In the genomic region with DNA sequence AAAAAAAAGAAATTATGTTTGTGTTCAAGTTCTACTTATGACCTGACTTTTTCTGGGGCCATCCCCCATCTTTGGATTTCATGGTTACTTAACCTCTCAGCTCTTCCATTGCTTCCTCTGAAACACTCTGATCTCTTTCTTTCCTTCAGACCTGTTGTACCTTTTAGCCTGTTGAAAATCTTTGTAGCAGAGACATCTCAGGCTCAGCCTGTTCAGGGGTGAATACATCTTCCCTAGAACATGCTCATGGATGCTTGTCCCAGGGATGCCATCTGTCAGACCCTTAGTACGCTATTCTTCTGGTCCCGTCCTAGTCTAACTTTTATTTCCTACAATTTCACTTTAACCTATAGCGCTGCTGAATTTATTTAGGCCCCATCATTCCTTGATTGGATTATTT, we compare ENCODE assay signal across 12 mouse cellular contexts. TPM values are rescaled to one million over a fixed set of nuclear protein-coding genes. Genes with fewer than 3 reads are reported as not detected.
A peak's percentile ranks its signal among the peaks of the same experiment; 100 is the strongest.
DNase-seq lines count a peak whose midpoint lies in the region; ATAC-seq and TF ChIP-seq lines count a peak whose summit lies in the region.
"Had no signal": no experiment of that assay in that cellular context is flagged by ENCODE, and none has a peak within 500 bp of the region (broad histone marks: within the 10 kb centered on the region; RNA-seq: fewer than 3 reads in every experiment).

No protein-coding gene starts in this region.

- H3K27ac ChIP-seq in heart, adult 2 months: peak overlapping the region; percentile 91; the same call in 1 of the 2 replicates
- no peak overlapping the region for H3K27ac ChIP-seq in limb, embryonic 12.5 days
- H3K27ac ChIP-seq in limb, embryonic 10.5 days: no peak overlapping the region
- H3K27ac ChIP-seq in ES-Bruce4 (ENCODE audit: insufficient read depth, low read length): 0 out of 2 replicates have a peak overlapping the region, but pooled peaks have one; percentile 14
- no peak overlapping the region for H3K27ac ChIP-seq in intestine, postnatal 0 days (ENCODE audit: low read depth, low read length)

- TF ChIP-seq CTCF in heart, adult 2 months (IDR thresholded peaks at IDR 0.05): no peak
- TF ChIP-seq CTCF in ES-Bruce4 (IDR thresholded peaks at IDR 0.05; ENCODE audit: low read depth, low read length): no peak
- TF ChIP-seq CTCF in intestine, postnatal 0 days (IDR thresholded peaks at IDR 0.05; ENCODE audit: low read depth): no peak

- H3K4me1 ChIP-seq in heart, adult 2 months (ENCODE audit: control insufficient read depth, insufficient read depth, low read length): peaks cover 3% of the 10 kb centered on the region
- H3K4me1 ChIP-seq in limb, embryonic 12.5 days (replicated peaks): peaks cover 33% of the 10 kb centered on the region
- peaks cover 33% of the 10 kb centered on the region for H3K4me1 ChIP-seq in limb, embryonic 10.5 days
- peaks cover 6% of the 10 kb centered on the region for H3K4me1 ChIP-seq in ES-Bruce4 (ENCODE audit: control insufficient read depth, insufficient read depth, low read length)
- H3K4me1 ChIP-seq in intestine, postnatal 0 days (replicated peaks; ENCODE audit: control insufficient read depth, insufficient read depth, low read length): no peaks in the 10 kb centered on the region; the same call in 1 of the 2 replicates

- no peak for TF ChIP-seq EP300 in heart, adult 2 months (IDR thresholded peaks at IDR 0.05; ENCODE audit: insufficient read depth, low read depth, low read length)
- TF ChIP-seq EP300 in ES-Bruce4 (IDR thresholded peaks at IDR 0.05; ENCODE audit: insufficient read depth, low read depth, low read length): no peak

- H3K4me2 ChIP-seq in limb, embryonic 12.5 days: peak overlapping the region; percentile 63
- no peak overlapping the region for H3K4me2 ChIP-seq in intestine, postnatal 0 days (replicated peaks; ENCODE audit: low read depth)

- ATAC-seq in limb, embryonic 12.5 days (ENCODE audit: insufficient number of reproducible peaks, insufficient read depth, low FRiP score, low TSS enrichment, low read depth): no peak
- ATAC-seq in intestine, postnatal 0 days: no peak

- H3K36me3 ChIP-seq in heart, adult 2 months (ENCODE audit: control insufficient read depth, insufficient read depth, low read length): 0 out of 2 replicates have a peak, but pooled peaks cover 4% of the 10 kb centered on the region
- H3K36me3 ChIP-seq in limb, embryonic 12.5 days: no peaks in the 10 kb centered on the region
- no peaks in the 10 kb centered on the region for H3K36me3 ChIP-seq in limb, embryonic 10.5 days
- H3K36me3 ChIP-seq in ES-Bruce4 (ENCODE audit: control insufficient read depth, insufficient read depth, low read length, poor library complexity, severe bottlenecking): no peaks in the 10 kb centered on the region
- no peaks in the 10 kb centered on the region for H3K36me3 ChIP-seq in intestine, postnatal 0 days (ENCODE audit: control insufficient read depth, insufficient read depth)
- H3K36me3 ChIP-seq: heart, embryonic 12.5 days had no signal

- peaks cover 11% of the 10 kb centered on the region for H3K79me2 ChIP-seq in heart, adult 2 months (replicated peaks; ENCODE audit: control insufficient read depth, insufficient read depth, low read length)

- H3K9me3 ChIP-seq in limb, embryonic 12.5 days: no peaks in the 10 kb centered on the region
- H3K9me3 ChIP-seq in limb, embryonic 10.5 days (replicated peaks): no peaks in the 10 kb centered on the region
- H3K9me3 ChIP-seq in ES-Bruce4 (replicated peaks; ENCODE audit: control insufficient read depth, insufficient read depth, low read length, poor library complexity, severe bottlenecking): no peaks in the 10 kb centered on the region
- no peaks in the 10 kb centered on the region for H3K9me3 ChIP-seq in intestine, postnatal 0 days (ENCODE audit: control insufficient read depth)
- H3K9me3 ChIP-seq: heart, embryonic 12.5 days; megakaryocyte, embryonic 14.5 days had no signal

- 90% methylated on average over 3 of the region's 3 CpGs for WGBS in heart, adult 2 months
- WGBS in limb, embryonic 12.5 days: 74% methylated on average over 3 of the region's 3 CpGs
- WGBS in limb, embryonic 10.5 days: 83% methylated on average over 3 of the region's 3 CpGs
- WGBS in intestine, postnatal 0 days: 72% methylated on average over 3 of the region's 3 CpGs

- DNase-seq in heart, adult 2 months: no peak
- DNase-seq in heart, postnatal 10 days: no peak
- DNase-seq in limb, embryonic 10.5 days (ENCODE audit: low spot score): no peak
- no peak for DNase-seq in natural killer cell, adult 2 months (ENCODE audit: low spot score in 2 of 2)

- no peak overlapping the region for H3K4me3 ChIP-seq in heart, adult 2 months
- H3K4me3 ChIP-seq in limb, embryonic 12.5 days (replicated peaks): no peak overlapping the region
- no peak overlapping the region for H3K4me3 ChIP-seq in limb, embryonic 10.5 days
- H3K4me3 ChIP-seq in ES-Bruce4 (ENCODE audit: low read depth, low read length): no peak overlapping the region
- H3K4me3 ChIP-seq in intestine, postnatal 0 days (ENCODE audit: low read depth, low read length): 0 out of 2 replicates have a peak overlapping the region, but pooled peaks have one; percentile 97

- H3K27me3 ChIP-seq in heart, adult 2 months (ENCODE audit: control insufficient read depth, insufficient read depth, low read length): no peaks in the 10 kb centered on the region
- H3K27me3 ChIP-seq in limb, embryonic 12.5 days: no peaks in the 10 kb centered on the region
- H3K27me3 ChIP-seq in limb, embryonic 10.5 days (ENCODE audit: low read depth, poor library complexity, severe bottlenecking): peaks cover 5% of the 10 kb centered on the region; the same call in 1 of the 2 replicates
- H3K27me3 ChIP-seq in ES-Bruce4 (ENCODE audit: control insufficient read depth, insufficient read depth, low read length, poor library complexity, severe bottlenecking): no peaks in the 10 kb centered on the region
- H3K27me3 ChIP-seq in intestine, postnatal 0 days (replicated peaks; ENCODE audit: control insufficient read depth, insufficient read depth, low read length): no peaks in the 10 kb centered on the region
- H3K27me3 ChIP-seq: heart, embryonic 12.5 days; megakaryocyte, embryonic 14.5 days had no signal

- TF ChIP-seq POLR2A in heart, adult 2 months (IDR thresholded peaks at IDR 0.05; ENCODE audit: insufficient read depth, low read depth, low read length): no peak
- TF ChIP-seq POLR2A in ES-Bruce4 (IDR thresholded peaks at IDR 0.05; ENCODE audit: insufficient read depth, low read length): no peak

- intact Hi-C loops in heart, adult 2 months (cut with DNase I): no loop called here
- intact Hi-C loops in heart, postnatal 10 days (cut with DNase I): no loop called here

- no peak overlapping the region for H3K9ac ChIP-seq in heart, adult 2 months (ENCODE audit: low read depth, low read length)
- H3K9ac ChIP-seq in limb, embryonic 12.5 days (replicated peaks): no peak overlapping the region
- H3K9ac ChIP-seq in ES-Bruce4 (ENCODE audit: low read depth, poor library complexity, severe bottlenecking): no peak overlapping the region
- H3K9ac ChIP-seq in intestine, postnatal 0 days (ENCODE audit: low read depth, low read length): no peak overlapping the region

RNA-seq across cellular contexts. Expression of a gene that starts 0.7 kb away (rescaled TPM):
- total RNA-seq in heart, adult 2 months (2021): 10 to 100 TPM; 11.6 to 13.2 TPM
- 3.3 and 7.0 TPM in 2 replicates for polyA plus RNA-seq in heart, adult 2 months (2012; rRNA removed)
- total RNA-seq in heart, postnatal 10 days (2021): 10 to 100 TPM; 27.6 to 34.5 TPM
- 105 and 111 TPM in 2 replicates for polyA plus RNA-seq in limb, embryonic 12.5 days (2016; fragmentation: Nextera tagmentation; extraction: Ambion mirVana)
- 67.1 and 81.9 TPM in 2 replicates for polyA plus RNA-seq in limb, embryonic 10.5 days (2016; fragmentation: Nextera tagmentation; extraction: Ambion mirVana)
- 161 and 181 TPM in 2 replicates for polyA plus RNA-seq in ES-Bruce4 (2011; ENCODE audit: insufficient read depth, insufficient read length, low read depth, missing spikeins)
- 12.6 and 13.0 TPM in 2 replicates for polyA plus RNA-seq in intestine, postnatal 0 days (2015; fragmentation: Nextera tagmentation; extraction: Ambion mirVana)

RNA-seq across cellular contexts. Expression of a gene that starts 9.7 kb away (rescaled TPM):
- total RNA-seq in heart, adult 2 months (2021): not detected
- 0.20 TPM in 1 of 2 replicates, not detected in the other for polyA plus RNA-seq in heart, adult 2 months (2012; rRNA removed)
- not detected for total RNA-seq in heart, postnatal 10 days (2021)
- polyA plus RNA-seq in limb, embryonic 12.5 days (2016; fragmentation: Nextera tagmentation; extraction: Ambion mirVana): not detected in 2 replicates
- polyA plus RNA-seq in limb, embryonic 10.5 days (2016; fragmentation: Nextera tagmentation; extraction: Ambion mirVana): not detected in 2 replicates
- 1.3 and 1.6 TPM in 2 replicates for polyA plus RNA-seq in ES-Bruce4 (2011; ENCODE audit: insufficient read depth, insufficient read length, low read depth, missing spikeins)
- not detected in 2 replicates for polyA plus RNA-seq in intestine, postnatal 0 days (2015; fragmentation: Nextera tagmentation; extraction: Ambion mirVana)
- total RNA-seq: liver, adult 2 months; neutrophil, adult 5-6 weeks had no signal
- polyA plus RNA-seq: heart, embryonic 12.5 days; inflammation-experienced regulatory T-cells, adult 6 months; liver, adult 2 months had no signal

Comparison
In these comparisons a context has a peak if more than half of its experiments do, and no peak if none do; other contexts are left out.
1. H3K27ac ChIP-seq: peak in heart, adult 2 months (single experiment) and ES-Bruce4 (single experiment); none in limb, embryonic 12.5 days (single experiment), limb, embryonic 10.5 days (single experiment) and intestine, postnatal 0 days (single experiment).